Mouse (Mus musculus) thymus, postnatal 14 days (tissue): ENCODE measurements around the gene Lpcat1.
A peak's percentile ranks its signal among the peaks of the same experiment; 100 is the strongest.

Source experiments
- DNase-seq: peaks from one replicate; pipeline ENCODE4 v3.0.0; 2021

Gene Lpcat1

DNA sequence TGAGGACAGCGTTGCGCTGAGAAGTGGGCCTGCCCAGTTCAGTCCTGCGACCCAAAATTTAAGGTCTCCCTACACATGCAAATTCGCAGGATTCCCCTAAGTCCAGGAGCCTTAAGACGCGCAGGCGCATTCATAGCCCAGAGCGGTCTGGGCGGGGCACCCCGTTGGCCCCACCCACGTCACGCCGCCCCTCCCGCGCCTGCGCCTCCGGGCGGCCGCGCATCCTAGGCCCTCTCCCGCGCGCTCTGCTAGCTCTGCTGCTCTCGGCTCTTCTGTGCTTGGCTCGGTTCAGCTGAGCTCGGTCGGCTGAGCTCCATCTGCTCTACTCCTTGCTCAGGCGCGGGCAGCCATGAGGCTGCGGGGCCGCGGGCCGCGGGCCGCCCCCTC, at the start of gene Lpcat1:
Gene Lpcat1, plus strand, starts transcription at position 164 of the 387 bp plus-strand sequence.
- peak; percentile 91 for DNase-seq

- DNase-seq, result peak; percentile 50
Measured at GRCm38 (mm10) chr13:73417478-73418220, 49.3 kb upstream of the Lpcat1 start.

DNA sequence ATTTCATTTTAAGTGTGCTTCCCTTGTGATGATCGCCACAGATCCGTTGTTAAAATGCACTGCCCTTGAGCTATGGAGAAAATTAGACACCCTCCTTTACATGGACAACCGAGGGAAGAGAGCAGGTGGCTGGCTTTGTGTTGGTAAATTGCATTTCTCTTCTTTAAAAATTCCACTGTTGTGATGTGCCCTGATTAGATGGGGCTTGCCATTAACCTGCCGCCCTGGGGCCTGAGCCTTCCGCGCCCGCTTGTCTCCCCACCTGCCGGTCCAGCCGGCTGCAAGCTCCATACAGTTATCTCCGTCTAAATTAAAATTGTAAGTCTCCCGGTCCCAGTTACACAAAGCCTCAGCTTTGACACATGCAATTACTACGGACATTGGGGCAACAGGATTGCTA, 48.7 kb upstream of the Lpcat1 start:
- no peak for DNase-seq

DNA sequence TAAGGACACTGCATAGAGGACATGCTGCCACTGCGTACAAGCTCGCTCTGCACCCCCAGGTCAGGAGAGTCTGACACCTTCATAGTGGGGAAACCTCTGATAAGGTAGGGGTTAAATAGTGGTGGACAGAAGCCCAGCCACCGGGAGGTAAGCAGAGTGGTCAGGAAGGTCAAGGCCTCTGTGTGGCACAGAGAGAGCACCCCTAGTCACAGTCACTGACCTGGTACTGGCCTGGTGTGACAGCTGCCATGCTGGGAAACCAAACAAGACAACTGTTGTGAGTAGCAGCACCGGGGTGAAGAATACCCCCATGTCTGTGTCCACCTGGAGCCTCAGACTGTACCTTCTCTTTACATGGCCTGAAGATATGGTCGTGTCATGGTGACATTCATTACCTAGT, 47.8 kb upstream of the Lpcat1 start:
- no peak for DNase-seq

DNA sequence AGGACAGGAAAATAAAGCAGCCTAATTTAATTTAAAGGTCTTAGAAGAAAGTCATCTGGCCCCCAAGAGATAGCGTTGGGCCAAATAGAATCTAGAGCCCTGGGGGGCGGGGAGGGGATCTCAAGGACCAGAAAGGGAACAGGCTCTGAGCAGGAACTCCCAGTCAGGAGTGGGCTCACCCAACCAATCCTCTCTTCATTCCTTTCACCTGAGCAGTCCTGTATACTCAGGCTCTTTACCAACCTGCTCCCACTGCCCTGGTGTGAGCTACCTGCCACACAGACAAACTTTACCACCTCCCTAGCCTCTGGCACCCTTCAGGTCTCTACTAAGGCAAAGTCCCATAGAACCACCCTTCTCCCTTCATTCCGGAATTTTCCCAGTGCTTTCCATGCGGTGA, 44.0 kb upstream of the Lpcat1 start:
- no peak for DNase-seq

DNA sequence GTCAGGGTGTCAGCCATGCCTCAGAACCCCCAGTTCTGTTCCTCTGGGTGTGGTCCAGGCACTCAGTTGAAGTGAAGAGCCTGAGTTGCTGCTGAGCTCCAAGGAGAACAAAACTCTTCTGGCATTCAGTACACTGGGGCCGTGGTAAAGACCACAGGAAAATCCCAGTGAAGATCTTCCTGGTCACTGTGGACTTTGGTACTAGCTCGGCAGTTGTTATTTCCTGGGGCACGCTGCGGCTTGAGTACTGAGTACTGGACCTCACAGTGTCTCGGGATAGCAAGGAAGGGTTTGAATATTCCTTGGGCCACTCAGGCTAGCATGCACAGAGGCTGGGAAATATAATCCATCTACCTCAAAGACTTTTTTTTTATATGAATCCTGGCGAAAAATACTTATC, 42.0 kb upstream of the Lpcat1 start:
- DNase-seq, result no peak

- peak; percentile 66 for DNase-seq
Measured at GRCm38 (mm10) chr13:73425839-73426490, 41.0 kb upstream of the Lpcat1 start.

- no peak for DNase-seq
Measured at GRCm38 (mm10) chr13:73426587-73426986, 40.4 kb upstream of the Lpcat1 start.

- DNase-seq, result no peak
Measured at GRCm38 (mm10) chr13:73429605-73430321, 37.2 kb upstream of the Lpcat1 start.

- DNase-seq, result no peak
Measured at GRCm38 (mm10) chr13:73432466-73433149, 34.4 kb upstream of the Lpcat1 start.

DNA sequence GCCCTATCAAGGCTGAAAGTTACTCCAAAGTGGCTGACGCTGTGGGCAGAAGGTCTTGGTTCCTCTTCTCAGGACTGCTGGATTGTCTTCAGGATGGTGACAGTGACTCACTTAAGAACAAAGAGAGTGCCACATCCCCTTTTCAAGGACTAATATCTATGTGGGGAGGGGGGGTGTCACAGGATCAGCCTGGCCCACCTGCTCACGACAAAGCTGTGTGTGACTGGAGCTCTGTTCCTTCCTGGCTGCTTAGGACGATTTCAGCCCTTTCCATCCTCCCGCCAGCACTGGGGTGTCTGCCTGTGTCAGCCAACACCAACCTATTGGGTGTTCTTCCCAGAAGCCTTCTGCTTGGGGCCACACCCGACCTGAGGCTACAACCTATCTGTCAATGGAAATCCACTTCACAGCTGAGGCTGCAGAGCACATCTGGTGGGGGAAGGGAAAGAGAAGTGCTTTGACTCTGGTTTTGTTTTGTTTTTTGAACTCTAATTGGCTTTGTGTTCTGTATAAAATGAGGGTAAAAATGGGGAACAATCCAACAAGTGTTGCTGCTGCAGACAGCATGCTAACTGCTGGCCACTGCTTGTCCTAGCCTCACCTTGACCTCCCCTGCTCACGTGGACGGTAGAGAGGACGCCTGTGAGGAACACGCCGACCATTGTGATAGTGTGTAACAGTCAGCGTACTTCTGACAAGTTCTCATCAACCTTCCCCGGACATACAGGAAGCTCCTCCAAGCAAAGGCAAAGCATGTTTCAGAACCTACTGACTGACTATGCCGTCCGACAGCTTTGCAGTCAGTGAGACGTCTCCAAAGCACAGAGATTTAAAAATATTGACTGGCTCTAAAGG, 33.1 kb upstream of the Lpcat1 start:
- no peak for DNase-seq

DNA sequence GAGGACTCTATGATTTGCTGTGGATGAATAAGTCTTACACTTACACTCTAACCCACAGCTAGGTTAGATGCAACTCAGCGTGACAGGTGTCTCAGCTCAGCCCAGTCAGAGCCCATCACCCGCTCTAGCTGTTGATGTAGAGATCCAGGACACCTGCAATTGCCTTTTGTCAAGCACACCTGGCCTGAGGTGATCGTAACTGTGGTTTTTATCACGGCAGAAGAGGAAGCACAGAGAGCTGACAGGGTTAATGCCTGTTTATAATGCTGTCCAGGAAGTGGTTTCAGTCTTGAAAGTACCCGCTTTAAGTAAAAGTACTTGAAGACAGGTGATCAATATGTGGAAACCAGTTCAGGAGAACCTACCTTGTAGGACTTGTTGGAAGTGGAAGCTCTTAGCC, 32.3 kb upstream of the Lpcat1 start:
- DNase-seq, result peak; percentile 14

DNA sequence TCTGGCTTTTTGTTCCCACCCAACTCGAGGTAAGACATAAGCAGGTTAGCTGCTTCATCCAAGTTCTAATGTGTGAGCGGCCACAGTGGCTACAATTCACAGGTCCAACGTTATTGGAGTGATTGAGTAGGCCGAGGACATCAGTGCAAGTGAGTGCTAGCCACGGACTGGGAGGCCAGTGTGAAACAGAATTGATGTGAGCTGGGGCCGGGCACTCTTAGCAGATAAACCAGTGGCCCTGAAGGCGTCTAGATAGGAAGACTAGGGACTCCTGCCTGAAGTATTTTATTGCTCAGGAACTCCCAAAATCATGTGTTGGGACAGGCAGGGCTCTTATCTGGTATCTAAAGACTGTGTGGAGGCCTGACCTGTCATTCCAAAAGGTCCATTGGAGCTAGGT, 31.3 kb upstream of the Lpcat1 start:
- DNase-seq, result no peak

- no peak for DNase-seq
Measured at GRCm38 (mm10) chr13:73439057-73439456, 27.9 kb upstream of the Lpcat1 start.

DNA sequence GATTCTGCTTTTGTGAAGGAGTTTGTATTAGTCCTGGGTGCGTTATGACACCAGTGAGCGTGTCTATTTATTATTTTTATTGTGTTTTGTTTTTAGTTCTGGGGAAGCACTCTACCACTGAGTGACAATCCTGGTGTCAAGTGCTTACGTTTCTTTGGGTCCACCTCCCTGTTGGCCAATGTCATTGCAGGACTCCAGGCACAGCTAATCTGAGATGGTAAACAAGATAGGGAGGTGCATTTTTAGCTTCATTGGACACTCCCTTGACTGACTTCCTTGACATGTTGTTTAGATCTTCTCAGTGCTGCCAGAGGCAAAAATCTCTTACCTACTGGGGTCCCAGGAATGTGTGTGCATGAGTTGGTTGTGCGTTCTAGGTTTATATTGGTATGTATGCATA, 26.0 kb upstream of the Lpcat1 start:
- DNase-seq, result no peak

GRCm38 (mm10) chr13:73441686-73442085, 25.3 kb upstream of the Lpcat1 start:
- DNase-seq, result no peak

GRCm38 (mm10) chr13:73442431-73442830, 24.6 kb upstream of the Lpcat1 start:
- no peak for DNase-seq

DNA sequence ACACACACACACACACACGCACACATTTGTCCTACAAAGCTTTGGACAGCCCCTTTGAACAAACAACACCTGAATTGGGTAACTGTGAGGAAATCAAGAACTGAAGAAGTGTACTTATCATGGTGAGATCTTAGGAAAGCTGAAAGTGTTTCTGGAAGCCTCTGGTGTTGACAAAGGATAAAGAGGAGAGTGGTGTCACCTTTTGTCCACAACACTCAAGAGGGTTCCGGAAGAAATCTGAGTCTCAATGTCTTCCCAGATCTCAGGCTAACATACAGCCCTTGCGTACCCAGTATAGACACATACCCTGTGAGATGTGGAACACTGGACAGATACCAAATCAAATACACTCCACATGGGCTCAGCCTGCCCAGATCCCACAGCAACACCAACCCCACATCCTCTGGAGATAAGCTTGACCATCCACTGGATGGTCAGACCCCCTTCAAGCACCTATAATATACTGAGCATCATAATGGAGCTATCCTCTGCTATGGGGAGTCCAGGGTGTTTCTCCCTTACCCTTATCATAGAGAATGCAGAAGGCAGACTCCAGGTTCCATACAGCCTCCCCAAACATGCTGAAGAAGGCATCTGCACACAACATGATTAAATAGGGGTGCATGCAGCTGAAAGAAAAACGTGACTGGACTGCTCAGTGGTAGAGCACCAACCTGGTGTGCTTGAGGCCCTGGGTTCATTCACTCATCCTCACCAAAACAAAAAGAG, 23.7 kb upstream of the Lpcat1 start:
- no peak for DNase-seq

DNA sequence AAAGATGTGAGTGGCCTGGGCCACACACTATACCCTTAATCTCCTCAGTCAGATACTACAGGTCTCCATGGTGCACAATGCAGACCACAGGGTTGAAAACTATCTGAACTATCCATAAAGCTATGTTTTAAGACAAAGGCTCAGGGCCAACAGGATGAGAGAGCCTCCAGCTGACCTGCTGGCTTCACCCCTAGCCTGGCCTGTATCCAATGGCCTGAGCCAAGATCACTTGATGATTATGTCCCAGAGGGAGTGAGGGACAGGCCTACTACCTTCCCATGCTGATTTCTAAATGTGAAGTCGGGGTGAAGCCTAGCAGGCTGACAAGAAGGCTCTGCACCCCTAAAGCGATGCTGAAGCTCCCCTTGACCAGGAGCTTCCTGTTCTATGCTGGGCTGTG, 21.9 kb upstream of the Lpcat1 start:
- DNase-seq, result no peak

DNA sequence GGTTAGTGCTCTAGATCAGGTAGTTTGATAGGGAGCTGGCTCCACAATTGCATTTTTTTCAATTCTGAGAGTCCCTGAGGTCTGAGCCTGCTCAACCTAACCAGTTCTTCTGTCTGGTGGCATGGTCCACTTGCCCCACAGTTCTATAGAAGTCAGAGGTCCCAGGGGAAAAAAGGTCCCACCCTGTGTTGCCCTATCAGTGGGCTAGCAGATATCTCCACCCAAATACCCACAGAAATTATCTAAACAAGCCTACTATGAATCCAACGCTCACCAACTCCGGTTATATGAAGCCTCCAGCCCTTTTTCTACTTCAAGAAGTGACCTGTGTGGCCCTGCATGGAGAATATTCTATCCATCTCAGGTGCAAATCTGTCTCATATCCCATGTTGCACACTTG, 20.9 kb upstream of the Lpcat1 start:
- no peak for DNase-seq

- no peak for DNase-seq
Measured at GRCm38 (mm10) chr13:73446494-73446893, 20.5 kb upstream of the Lpcat1 start.

DNA sequence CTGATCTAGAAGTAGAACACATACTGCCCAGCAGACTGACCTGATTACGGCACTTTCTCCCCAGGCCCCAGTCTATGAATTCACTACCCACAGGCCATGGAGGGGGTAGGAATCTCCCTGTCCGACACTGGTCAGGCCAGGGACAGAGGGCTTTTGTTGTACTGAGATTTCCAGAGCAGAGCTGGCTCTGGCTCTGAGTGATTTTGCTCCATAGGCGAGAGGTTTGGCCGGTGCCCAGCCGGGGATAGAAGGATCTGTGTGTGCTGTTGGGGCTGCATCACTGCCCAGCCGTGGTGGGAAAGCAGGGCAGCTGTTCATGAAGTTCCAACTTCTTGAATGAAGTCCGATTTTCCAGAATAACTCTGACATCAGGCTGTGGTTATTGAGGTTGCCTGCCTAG, 20.1 kb upstream of the Lpcat1 start:
- no peak for DNase-seq
